Mouse (Mus musculus): Measurements from ENCODE around the gene Cmtr1. TPM values are rescaled to one million over a fixed set of nuclear protein-coding genes. Genes with fewer than 3 reads are reported as not detected.

Cmtr1 gene
- total and polyA plus RNA-seq, 3 experiments: 88.8 to 135 (median 105) TPM

- H3K27ac ChIP-seq (ENCODE audit: insufficient read depth, low read depth): no peak overlapping the region
- H3K36me3 ChIP-seq (replicated peaks in 1 of 2; ENCODE audit: control insufficient read depth in 1 of 2, insufficient read depth in 1 of 2, low read length in 1 of 2): peaks cover 66 to 94% of the 10 kb centered on the region in 2 experiments
- in situ Hi-C loops (cut with MboI; ENCODE audit: low pct_ligation_motif_present, low pct_unique_long_range_greater_than_20kb, low sequenced_read_pairs): no loop called here
Observed at GRCm38 (mm10) chr17:29628946-29629345, 31.4 kb upstream of the Cmtr1 start.

GRCm38 (mm10) chr17:29629620-29630019, 30.8 kb upstream of the Cmtr1 start:
- in situ Hi-C loops (cut with MboI; ENCODE audit: low pct_ligation_motif_present, low pct_unique_long_range_greater_than_20kb, low sequenced_read_pairs): no loop called here
- H3K36me3 ChIP-seq (replicated peaks in 1 of 2; ENCODE audit: control insufficient read depth in 1 of 2, insufficient read depth in 1 of 2, low read length in 1 of 2): peaks cover 68 to 94% of the 10 kb centered on the region in 2 experiments

More at GRCm38 (mm10) chr17:29628946-29629345, 31.4 kb upstream of the Cmtr1 start:
- Histone ChIP-seq H3K9ac (ENCODE audit: insufficient read depth, low read depth) (no peak overlapping the region), H3K79me2 (replicated peaks; ENCODE audit: control insufficient read depth, extremely low read depth, insufficient read depth, poor library complexity, severe bottlenecking) (no peaks in the 10 kb centered on the region), H3K4me2 (ENCODE audit: insufficient read depth, low read depth, poor library complexity, severe bottlenecking) (no peak overlapping the region), H3K27me3 (replicated peaks) (no peaks in the 10 kb centered on the region), H3K4me1 (ENCODE audit: control insufficient read depth in 1 of 2, insufficient read depth in 2 of 2) (no peaks in the 10 kb centered on the region), H3K4me3 (replicated peaks in 1 of 3; ENCODE audit: low read depth in 2 of 3, low read length in 2 of 3, poor library complexity in 1 of 3) (no peak overlapping the region), H3K9me3 (replicated peaks; ENCODE audit: low read length) (no peaks in the 10 kb centered on the region)
- no peak for TF ChIP-seq CTCF (conservative IDR thresholded peaks at IDR 0.05 in 1 of 2, IDR thresholded peaks at IDR 0.05 in 1 of 2; ENCODE audit: low read depth in 2 of 2, low read length in 2 of 2)
- no peak for TF ChIP-seq MAFK (IDR thresholded peaks at IDR 0.05; ENCODE audit: insufficient replicate concordance, low read length)
- no peak for TF ChIP-seq CHD1 (IDR thresholded peaks at IDR 0.05; ENCODE audit: low read depth, low read length)
- TF ChIP-seq GABPA (IDR thresholded peaks at IDR 0.05; ENCODE audit: insufficient replicate concordance, low read depth, low read length): no peak
- TF ChIP-seq ETS1 (conservative IDR thresholded peaks at IDR 0.05; ENCODE audit: low read depth, low read length): no peak
- no peak for TF ChIP-seq EP300 (IDR thresholded peaks at IDR 0.05; ENCODE audit: low read length)
- TF ChIP-seq POLR2AphosphoS2 (IDR thresholded peaks at IDR 0.05; ENCODE audit: low read depth, low read length): no peak
- no peak for TF ChIP-seq ZMIZ1 (IDR thresholded peaks at IDR 0.05; ENCODE audit: low read depth, low read length)
- no peak for TF ChIP-seq MXI1 (IDR thresholded peaks at IDR 0.05; ENCODE audit: low read depth, low read length)
- no peak for TF ChIP-seq ELF1 (IDR thresholded peaks at IDR 0.05; ENCODE audit: low read depth, low read length)
- TF ChIP-seq USF1 (IDR thresholded peaks at IDR 0.05; ENCODE audit: low read depth, low read length): no peak
- no peak for TF ChIP-seq E2F4 (IDR thresholded peaks at IDR 0.05; ENCODE audit: insufficient replicate concordance, low read depth, low read length)
- no peak for TF ChIP-seq RCOR1 (conservative IDR thresholded peaks at IDR 0.05; ENCODE audit: low read depth, low read length)
- no peak for TF ChIP-seq KAT2A (IDR thresholded peaks at IDR 0.05; ENCODE audit: insufficient replicate concordance, low read length)
- no peak for TF ChIP-seq MEF2A (IDR thresholded peaks at IDR 0.05; ENCODE audit: borderline replicate concordance, low read depth, low read length)
- no peak for TF ChIP-seq SMC3 (IDR thresholded peaks at IDR 0.05; ENCODE audit: low read depth, low read length)
- TF ChIP-seq BHLHE40 (IDR thresholded peaks at IDR 0.05; ENCODE audit: low read depth, low read length): no peak
- no peak for TF ChIP-seq MAZ (IDR thresholded peaks at IDR 0.05; ENCODE audit: low read depth, low read length)
- TF ChIP-seq HCFC1 (IDR thresholded peaks at IDR 0.05; ENCODE audit: low read depth, low read length): no peak
- TF ChIP-seq CHD2 (IDR thresholded peaks at IDR 0.05; ENCODE audit: low read length): no peak
- DNase-seq (ENCODE audit: extremely low read depth): no peak
- dilution Hi-C loops (cut with MboI; ENCODE audit: extremely low pct_ligation_motif_present, extremely low pct_unique_long_range_greater_than_20kb, low sequenced_read_pairs): no loop called here

More at GRCm38 (mm10) chr17:29629620-29630019, 30.8 kb upstream of the Cmtr1 start:
- Histone ChIP-seq H3K27me3 (replicated peaks) (no peaks in the 10 kb centered on the region), H3K4me2 (ENCODE audit: insufficient read depth, low read depth, poor library complexity, severe bottlenecking) (no peak overlapping the region), H3K27ac (ENCODE audit: insufficient read depth, low read depth) (no peak overlapping the region), H3K79me2 (replicated peaks; ENCODE audit: control insufficient read depth, extremely low read depth, insufficient read depth, poor library complexity, severe bottlenecking) (no peaks in the 10 kb centered on the region), H3K9ac (ENCODE audit: insufficient read depth, low read depth) (no peak overlapping the region), H3K4me1 (ENCODE audit: control insufficient read depth in 1 of 2, insufficient read depth in 2 of 2) (no peaks in the 10 kb centered on the region), H3K9me3 (replicated peaks; ENCODE audit: low read length) (no peaks in the 10 kb centered on the region), H3K4me3 (replicated peaks in 1 of 3; ENCODE audit: low read depth in 2 of 3, low read length in 2 of 3, poor library complexity in 1 of 3) (no peak overlapping the region)
- DNase-seq (ENCODE audit: extremely low read depth): no peak
- TF ChIP-seq USF2 (conservative IDR thresholded peaks at IDR 0.05; ENCODE audit: low read depth, low read length): no peak
- no peak for TF ChIP-seq E2F4 (IDR thresholded peaks at IDR 0.05; ENCODE audit: insufficient replicate concordance, low read depth, low read length)
- TF ChIP-seq CHD1 (IDR thresholded peaks at IDR 0.05; ENCODE audit: low read depth, low read length): no peak
- no peak for TF ChIP-seq SIN3A (IDR thresholded peaks at IDR 0.05; ENCODE audit: low read length)
- TF ChIP-seq USF1 (IDR thresholded peaks at IDR 0.05; ENCODE audit: low read depth, low read length): no peak
- no peak for TF ChIP-seq ETS1 (conservative IDR thresholded peaks at IDR 0.05; ENCODE audit: low read depth, low read length)
- no peak for TF ChIP-seq KAT2A (IDR thresholded peaks at IDR 0.05; ENCODE audit: insufficient replicate concordance, low read length)
- TF ChIP-seq POLR2AphosphoS2 (IDR thresholded peaks at IDR 0.05; ENCODE audit: low read depth, low read length): no peak
- no peak for TF ChIP-seq MAFK (IDR thresholded peaks at IDR 0.05; ENCODE audit: insufficient replicate concordance, low read length)
- dilution Hi-C loops (cut with MboI; ENCODE audit: extremely low pct_ligation_motif_present, extremely low pct_unique_long_range_greater_than_20kb, low sequenced_read_pairs): no loop called here
